Mouse (Mus musculus): ENCODE results near the gene Capzb.

DNA sequence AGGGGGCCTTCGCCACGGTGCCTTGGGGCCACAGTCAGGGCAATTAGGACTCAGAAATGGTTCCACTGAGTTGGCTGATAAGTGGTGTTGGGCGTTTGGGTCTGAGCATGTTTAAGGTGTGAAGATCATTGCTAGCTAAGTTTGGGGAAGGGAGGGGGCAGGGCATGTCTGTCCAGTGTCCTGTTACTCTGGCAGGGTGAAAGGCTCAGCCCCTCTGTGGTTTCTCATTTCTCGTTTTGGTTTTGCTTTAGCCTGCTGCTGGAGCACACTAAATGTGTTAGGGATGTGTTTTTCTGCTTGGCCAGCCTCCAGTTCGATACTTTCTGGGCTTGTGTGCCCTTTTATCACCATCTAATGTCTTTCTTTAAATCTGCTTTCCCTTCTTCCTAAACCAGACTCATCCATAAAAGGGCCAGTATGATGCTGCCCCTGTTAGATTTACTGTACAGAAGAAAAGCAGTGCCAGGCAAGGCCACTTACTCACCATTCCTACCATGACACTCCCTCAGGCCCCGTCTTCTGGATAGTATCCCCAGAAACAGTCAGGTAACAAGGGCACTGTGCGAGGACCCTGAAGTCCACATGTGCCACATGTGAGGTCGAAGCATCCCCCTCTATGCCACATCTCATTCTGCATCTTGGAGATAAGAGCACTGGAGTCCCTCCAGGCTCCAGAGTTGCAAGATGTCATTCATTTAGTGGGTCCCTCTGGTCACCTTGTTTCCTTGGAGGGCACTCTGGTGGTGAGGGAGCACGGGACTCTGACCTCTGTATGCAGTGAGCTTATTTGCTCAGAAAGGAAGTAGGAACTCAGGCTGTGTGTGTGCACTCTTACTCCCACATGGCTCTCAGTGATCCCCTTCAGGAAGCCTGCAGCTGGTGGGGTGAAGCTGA lies 15.8 kb downstream of the Capzb start:
- no peak for TF ChIP-seq POLR2A (IDR thresholded peaks at IDR 0.05; ENCODE audit: extremely low read depth, insufficient read depth, low read length)
- no peak for TF ChIP-seq CTCF (IDR thresholded peaks at IDR 0.05; ENCODE audit: low read depth, low read length)
